Mouse (Mus musculus): Measurements from ENCODE around the gene Tst. TPM values are rescaled to one million over a fixed set of nuclear protein-coding genes. Genes with fewer than 3 reads are reported as not detected.

The Tst gene
- total and polyA plus RNA-seq, 3 experiments, result 0.56 to 2.0 (median 0.67) TPM

DNA sequence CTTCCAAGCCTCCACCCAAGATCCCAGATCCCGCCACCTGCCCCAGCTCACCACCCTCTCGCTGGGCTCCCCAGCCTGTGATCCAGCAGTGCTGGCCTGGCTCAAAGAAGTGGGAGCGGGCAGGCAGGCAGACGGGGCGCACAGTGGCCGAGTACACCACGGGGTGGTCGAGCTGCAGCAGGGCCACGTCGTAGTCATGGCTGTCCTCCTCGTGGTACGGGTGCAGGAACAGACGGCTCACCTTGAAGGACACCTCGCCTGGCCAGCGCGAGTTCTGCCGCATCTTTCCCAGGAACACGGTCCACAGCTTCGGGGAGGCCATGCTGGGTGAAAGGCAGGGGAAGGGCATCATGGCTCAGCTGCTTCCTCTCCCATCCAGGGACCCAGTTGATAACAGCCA, 36.5 kb upstream of the Tst start:
- no peak for TF ChIP-seq HCFC1 (IDR thresholded peaks at IDR 0.05; ENCODE audit: low read depth, low read length)
- Histone ChIP-seq H3K79me2 (replicated peaks; ENCODE audit: control insufficient read depth, extremely low read depth, insufficient read depth, poor library complexity, severe bottlenecking) (no peaks in the 10 kb centered on the region), H3K4me1 (ENCODE audit: control insufficient read depth in 1 of 2, insufficient read depth in 2 of 2) (peaks cover 13 to 36% of the 10 kb centered on the region in 2 experiments), H3K4me2 (ENCODE audit: insufficient read depth, low read depth, poor library complexity, severe bottlenecking) (no peak overlapping the region), H3K9me3 (replicated peaks; ENCODE audit: low read length) (no peaks in the 10 kb centered on the region), H3K4me3 (replicated peaks in 1 of 3; ENCODE audit: low read depth in 2 of 3, low read length in 2 of 3, poor library complexity in 1 of 3) (no peak overlapping the region), H3K36me3 (replicated peaks in 1 of 2; ENCODE audit: control insufficient read depth in 1 of 2, insufficient read depth in 1 of 2, low read length in 1 of 2) (no peaks in the 10 kb centered on the region), H3K27me3 (replicated peaks) (peaks cover 25% of the 10 kb centered on the region), H3K9ac (ENCODE audit: insufficient read depth, low read depth) (no peak overlapping the region), H3K27ac (ENCODE audit: insufficient read depth, low read depth) (no peak overlapping the region)
- no peak for DNase-seq (ENCODE audit: extremely low read depth)
- dilution Hi-C loops (cut with MboI; ENCODE audit: extremely low pct_ligation_motif_present, extremely low pct_unique_long_range_greater_than_20kb, low sequenced_read_pairs), result no loop called here
- in situ Hi-C loops (cut with MboI; ENCODE audit: low pct_ligation_motif_present, low pct_unique_long_range_greater_than_20kb, low sequenced_read_pairs), result loop anchor here (10.0 to 25.0 kb wide), 2 partner anchors 93 to 295 kb away; partner anchors contain the start of gene C1qtnf6

GRCm38 (mm10) chr15:78438973-78439372, 33.3 kb upstream of the Tst start:
- Histone ChIP-seq H3K36me3 (replicated peaks in 1 of 2; ENCODE audit: control insufficient read depth in 1 of 2, insufficient read depth in 1 of 2, low read length in 1 of 2) (no peaks in the 10 kb centered on the region), H3K4me2 (ENCODE audit: insufficient read depth, low read depth, poor library complexity, severe bottlenecking) (no peak overlapping the region), H3K9ac (ENCODE audit: insufficient read depth, low read depth) (no peak overlapping the region), H3K9me3 (replicated peaks; ENCODE audit: low read length) (no peaks in the 10 kb centered on the region), H3K79me2 (replicated peaks; ENCODE audit: control insufficient read depth, extremely low read depth, insufficient read depth, poor library complexity, severe bottlenecking) (no peaks in the 10 kb centered on the region), H3K27me3 (replicated peaks) (peaks cover 55% of the 10 kb centered on the region), H3K4me1 (ENCODE audit: control insufficient read depth in 1 of 2, insufficient read depth in 2 of 2) (peaks cover 19 to 37% of the 10 kb centered on the region in 2 experiments), H3K4me3 (replicated peaks in 1 of 3; ENCODE audit: low read depth in 2 of 3, low read length in 2 of 3, poor library complexity in 1 of 3) (no peak overlapping the region), H3K27ac (ENCODE audit: insufficient read depth, low read depth) (no peak overlapping the region)
- dilution Hi-C loops (cut with MboI; ENCODE audit: extremely low pct_ligation_motif_present, extremely low pct_unique_long_range_greater_than_20kb, low sequenced_read_pairs), result no loop called here
- DNase-seq (ENCODE audit: extremely low read depth), result no peak
- TF ChIP-seq USF2 (conservative IDR thresholded peaks at IDR 0.05; ENCODE audit: low read depth, low read length) (no peak), JUN (IDR thresholded peaks at IDR 0.05; ENCODE audit: insufficient read depth, low read depth, low read length) (no peak), EP300 (IDR thresholded peaks at IDR 0.05; ENCODE audit: low read length) (no peak), ZKSCAN1 (IDR thresholded peaks at IDR 0.05; ENCODE audit: borderline replicate concordance, low read depth, low read length) (no peak), IRF4 (IDR thresholded peaks at IDR 0.05; ENCODE audit: low read depth, low read length) (no peak), ELF1 (IDR thresholded peaks at IDR 0.05; ENCODE audit: low read depth, low read length) (no peak), CHD1 (IDR thresholded peaks at IDR 0.05; ENCODE audit: low read depth, low read length) (no peak), MAZ (IDR thresholded peaks at IDR 0.05; ENCODE audit: low read depth, low read length) (no peak), SMC3 (IDR thresholded peaks at IDR 0.05; ENCODE audit: low read depth, low read length) (no peak), SIN3A (IDR thresholded peaks at IDR 0.05; ENCODE audit: low read length) (no peak), BHLHE40 (IDR thresholded peaks at IDR 0.05; ENCODE audit: low read depth, low read length) (no peak), RAD21 (IDR thresholded peaks at IDR 0.05; ENCODE audit: low read depth, low read length) (no peak), RCOR1 (conservative IDR thresholded peaks at IDR 0.05; ENCODE audit: low read depth, low read length) (no peak), ZMIZ1 (IDR thresholded peaks at IDR 0.05; ENCODE audit: low read depth, low read length) (no peak)
- in situ Hi-C loops (cut with MboI; ENCODE audit: low pct_ligation_motif_present, low pct_unique_long_range_greater_than_20kb, low sequenced_read_pairs), result loop anchor here (25.0 kb wide), 1 partner anchor 298 kb away; no protein-coding TSS in a partner anchor
